Mouse (Mus musculus) natural killer cell, adult 2 months (primary cell): Measurements from ENCODE around the gene Pcdh19.
"Not testable (repeated sequence)": the region's sequence is repeated elsewhere in the genome, so short reads cannot be mapped to it uniquely, and the experiment has no call there.

Experiments used
- DNase-seq, 2 experiments: peaks; one replicate each; pipeline ENCODE4 v3.0.0; 2022; ENCODE audit warnings: low spot score in 2 of 2

Gene Pcdh19

DNA sequence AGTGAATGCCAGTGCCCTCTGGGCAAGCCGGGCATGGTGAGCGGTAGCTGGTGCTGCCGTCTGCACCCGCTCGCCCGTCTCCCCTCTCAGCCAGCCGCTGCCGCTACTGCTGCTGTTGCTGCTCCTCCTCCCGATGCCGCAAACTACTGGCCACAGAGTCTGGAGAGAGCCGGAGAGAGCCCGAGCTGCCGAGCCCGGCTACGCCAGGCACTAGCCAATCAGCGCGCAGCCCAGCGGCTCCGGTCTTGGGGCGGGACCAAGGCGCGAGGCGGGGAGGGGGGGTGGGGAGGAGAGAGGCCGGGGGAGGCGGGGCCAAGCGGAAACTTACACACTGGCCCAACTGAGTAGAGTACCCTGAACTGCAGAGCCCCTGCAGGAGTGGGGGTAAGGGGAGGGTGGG is at the start of gene Pcdh19:
TSS of gene Pcdh19 (minus strand) at position 148 of the 400 bp plus-strand sequence.
- DNase-seq = peak in 1 of 2 experiments; percentile 6

GRCm38 (mm10) chrX:133735871-133736270 is 47.1 kb upstream of the Pcdh19 start:
- no peak for DNase-seq

DNA sequence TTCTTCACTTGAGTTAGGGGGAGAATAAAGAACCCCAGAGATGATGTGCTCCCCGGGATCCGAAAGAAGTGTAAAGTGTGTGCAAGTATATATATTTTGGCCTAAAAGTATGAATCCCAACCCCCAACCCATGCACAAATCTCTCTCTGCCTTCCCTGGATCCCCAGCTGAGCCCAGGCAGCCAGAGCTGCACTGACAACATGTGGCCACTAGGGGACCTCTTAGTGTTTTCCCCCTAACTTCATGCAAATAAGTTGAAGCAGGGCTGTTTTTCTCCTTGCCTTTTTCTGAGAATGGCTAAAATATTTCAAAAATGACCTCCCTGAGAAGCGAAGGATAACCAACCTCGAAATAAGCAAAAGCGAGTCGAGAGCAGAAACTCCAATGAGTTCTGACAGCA is 46.2 kb upstream of the Pcdh19 start:
- no peak for DNase-seq

- DNase-seq = no peak
Measured at GRCm38 (mm10) chrX:133721517-133721916, 32.7 kb upstream of the Pcdh19 start.

DNA sequence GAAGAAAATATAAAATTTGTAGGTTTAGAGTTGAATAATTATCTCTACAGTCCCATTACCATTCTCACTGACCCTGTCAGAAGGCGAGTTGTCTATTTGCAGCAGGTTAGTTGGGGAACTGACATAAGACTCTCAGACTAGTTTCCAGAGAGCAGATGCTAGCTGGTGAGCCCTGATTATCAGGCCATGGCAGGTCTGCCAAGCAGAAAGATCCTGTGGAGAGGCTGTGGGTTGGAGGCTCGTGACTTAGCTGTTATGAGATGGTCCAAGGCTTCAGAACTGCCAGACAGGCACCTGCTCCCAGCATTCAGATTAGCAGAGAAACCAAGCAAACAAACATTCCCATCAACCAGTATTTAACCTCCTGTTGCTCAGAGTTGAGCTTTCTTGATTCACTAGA is 21.8 kb upstream of the Pcdh19 start:
- DNase-seq = no peak

DNA sequence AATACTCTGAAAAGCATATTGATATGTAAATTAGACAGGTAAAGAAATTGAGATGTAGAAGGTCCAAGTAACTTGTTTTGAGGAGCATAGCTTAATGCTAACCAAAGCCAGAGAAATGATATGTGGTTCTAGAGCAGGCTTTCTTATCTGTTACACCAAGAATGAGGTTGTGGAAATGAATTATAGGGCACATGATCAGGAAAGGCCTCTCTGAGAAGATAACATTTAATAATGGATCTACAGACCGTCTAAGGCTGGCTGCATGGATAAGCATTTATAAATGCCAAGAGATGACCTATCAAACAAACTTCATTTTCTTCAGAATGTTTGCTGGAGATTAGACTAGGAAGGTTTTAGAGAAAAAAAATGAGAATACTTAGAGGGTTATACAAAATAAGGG is 14.1 kb upstream of the Pcdh19 start:
- DNase-seq = no peak

DNA sequence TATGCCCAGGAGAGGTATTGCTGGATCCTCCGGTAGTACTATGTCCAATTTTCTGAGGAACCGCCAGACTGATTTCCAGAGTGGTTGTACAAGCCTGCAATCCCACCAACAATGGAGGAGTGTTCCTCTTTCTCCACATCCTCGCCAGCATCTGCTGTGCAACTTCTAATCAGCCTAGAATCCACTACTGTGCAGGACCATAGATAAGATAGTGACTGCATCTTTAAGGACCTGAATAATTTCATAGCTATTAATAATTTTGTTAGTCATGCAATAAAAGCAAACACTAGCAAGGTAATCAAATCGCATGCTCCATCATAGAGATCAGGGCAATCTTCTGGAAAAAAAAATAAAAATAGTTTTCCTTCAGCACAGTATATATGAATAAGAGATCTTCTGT is 9.1 kb upstream of the Pcdh19 start:
- not testable (repeated sequence) for DNase-seq

GRCm38 (mm10) chrX:133696461-133696860 is 7.7 kb upstream of the Pcdh19 start:
- no peak for DNase-seq

DNA sequence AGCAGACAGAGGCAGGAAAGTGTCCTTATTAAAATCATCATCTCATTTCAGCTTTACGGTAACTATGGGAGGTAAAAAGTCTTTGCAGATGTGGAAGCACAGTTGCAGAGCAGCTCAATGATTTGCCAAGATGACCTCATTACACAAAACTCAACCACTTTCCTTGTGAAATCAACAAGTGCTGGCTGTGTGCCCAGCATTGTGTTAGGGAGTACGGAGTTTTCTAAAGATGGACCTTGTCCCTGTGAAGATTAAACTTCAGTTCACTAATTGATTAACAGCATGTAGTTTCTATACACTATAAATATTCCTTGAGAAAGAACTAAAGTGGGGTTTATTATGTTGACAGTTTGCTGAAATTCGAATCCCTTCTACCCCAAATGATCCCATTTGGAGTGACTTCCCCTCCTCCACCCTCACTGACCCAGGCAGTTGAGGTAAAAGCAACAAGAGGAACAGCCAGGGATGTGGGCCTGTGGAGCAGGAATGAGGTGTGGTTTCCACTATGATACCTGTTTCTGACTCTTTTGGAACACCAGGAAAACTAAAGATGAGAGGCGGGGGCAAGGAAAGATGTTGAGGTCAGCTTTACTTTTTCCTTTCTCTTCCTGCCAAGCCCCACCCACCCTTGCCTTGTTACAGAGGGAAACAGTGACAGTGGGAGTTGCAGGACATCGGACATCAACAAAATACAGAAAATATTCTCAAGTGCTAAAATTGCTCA is 4.4 kb upstream of the Pcdh19 start:
- DNase-seq = no peak

GRCm38 (mm10) chrX:133692392-133692790 is 3.6 kb upstream of the Pcdh19 start:
- DNase-seq = no peak

- DNase-seq = peak; percentile 21 to 29
Measured at GRCm38 (mm10) chrX:133691581-133692391, 3.0 kb upstream of the Pcdh19 start.

DNA sequence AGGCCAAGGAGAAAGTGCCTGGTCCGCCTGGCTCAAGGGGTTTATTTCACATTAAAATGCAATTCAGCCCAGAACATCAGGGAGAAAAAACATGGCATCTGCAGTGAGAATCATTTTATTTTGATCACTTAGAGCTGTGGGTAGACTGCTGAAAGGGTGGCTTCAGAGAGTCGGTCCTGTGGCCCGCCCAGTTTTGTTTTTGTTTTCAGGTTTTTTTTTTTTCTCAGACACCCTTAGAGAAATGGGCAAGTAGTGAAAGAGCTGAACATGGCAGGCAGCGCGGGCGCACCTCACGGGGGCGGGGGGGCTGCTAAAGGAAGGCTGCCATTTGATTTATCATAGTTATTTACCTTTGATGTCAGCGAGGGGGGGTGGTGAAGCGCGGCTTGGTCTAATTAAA is 2.0 kb upstream of the Pcdh19 start:
- DNase-seq = no peak

DNA sequence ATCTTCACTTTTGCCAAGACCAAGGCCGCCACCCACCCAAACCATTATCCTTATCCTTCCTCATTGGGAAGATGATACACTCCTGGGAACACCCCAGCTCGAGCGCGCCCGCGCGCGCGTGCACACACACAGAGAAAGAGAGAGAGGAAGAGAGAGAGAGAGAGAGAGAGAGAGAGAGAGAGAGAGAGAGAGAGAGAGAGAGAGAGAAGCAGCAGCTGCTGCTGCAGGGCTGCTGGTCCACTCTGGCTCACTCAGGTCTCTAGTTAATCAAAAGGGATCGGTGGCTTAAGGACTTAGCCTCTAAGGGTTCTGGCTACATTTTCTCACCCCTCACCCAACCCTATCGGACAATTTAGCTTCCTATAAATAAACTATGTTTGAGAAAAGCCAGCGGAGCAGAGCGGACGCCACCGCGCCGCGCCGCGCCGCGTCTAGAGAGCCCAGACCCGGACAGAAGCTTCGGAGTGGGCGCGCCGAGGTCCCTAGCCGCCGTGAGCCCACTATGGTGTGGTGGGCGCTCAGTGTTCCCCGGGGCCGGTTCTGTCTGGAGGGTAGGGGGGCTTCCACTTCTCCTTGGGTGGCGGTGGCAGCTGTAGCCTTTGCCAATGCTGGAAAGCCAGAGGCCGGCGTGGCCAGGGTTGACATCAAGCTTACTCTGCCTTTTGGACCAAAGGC is 926 bp upstream of the Pcdh19 start:
- no peak for DNase-seq

DNA sequence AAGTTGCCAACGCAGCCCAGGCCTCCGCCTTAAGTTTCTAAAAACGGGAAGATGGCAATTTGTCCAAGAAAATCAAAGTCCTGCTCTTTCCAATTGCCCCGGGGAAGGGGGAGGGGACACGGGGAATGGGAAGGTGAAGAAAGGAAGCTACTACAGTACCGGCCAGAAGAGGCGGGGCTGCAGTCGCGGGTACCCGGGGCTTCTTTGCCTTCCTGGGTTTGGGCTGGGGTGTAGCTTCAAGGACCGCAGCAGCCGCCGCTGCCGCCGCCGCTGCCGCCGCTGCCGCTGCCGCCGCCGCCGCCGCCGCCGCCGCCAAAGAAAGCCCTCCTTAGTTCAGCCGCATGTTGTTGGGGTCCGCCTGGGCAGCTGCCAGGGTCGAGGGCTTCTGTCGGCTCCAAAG is 631 bp downstream of the Pcdh19 start:
- no peak for DNase-seq

GRCm38 (mm10) chrX:133687666-133688151 is 1.1 kb downstream of the Pcdh19 start:
- DNase-seq = no peak

DNA sequence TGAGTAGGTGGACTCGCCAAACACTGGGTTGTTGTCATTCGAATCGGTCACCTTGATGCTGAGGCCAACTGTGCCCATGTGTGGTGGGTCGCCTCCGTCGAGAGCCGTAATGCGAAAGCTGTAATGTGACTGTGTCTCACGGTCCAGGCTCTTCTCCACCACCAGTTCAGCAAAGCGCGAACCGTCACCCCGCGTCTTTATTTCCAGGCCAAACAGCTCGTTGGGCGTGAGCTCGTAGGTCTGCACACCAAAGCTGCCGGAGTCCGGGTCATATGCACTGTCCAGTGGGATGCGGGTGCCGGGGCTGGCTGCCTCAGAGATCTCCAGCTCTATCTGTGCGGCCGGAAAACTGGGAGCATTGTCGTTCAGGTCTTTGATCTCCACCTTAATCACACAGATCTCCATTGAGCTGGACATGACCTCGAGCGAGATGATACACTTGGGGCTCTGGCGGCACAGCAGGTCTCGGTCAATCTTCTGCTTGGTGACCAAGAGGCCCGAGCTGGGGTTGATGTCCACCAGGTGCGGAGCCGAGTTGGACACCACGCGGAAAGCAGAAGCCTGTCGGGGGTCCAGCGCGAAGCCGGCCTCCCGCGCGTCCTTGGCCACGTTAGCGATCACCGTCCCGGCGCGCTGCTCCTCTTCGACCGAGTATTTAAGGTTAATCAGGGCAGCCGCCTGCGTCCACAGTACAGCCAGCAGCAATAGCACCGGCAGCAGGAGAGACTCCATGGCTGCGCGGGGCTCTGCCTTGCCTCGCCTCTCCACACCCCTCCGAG is 2.1 kb downstream of the Pcdh19 start:
- no peak for DNase-seq

DNA sequence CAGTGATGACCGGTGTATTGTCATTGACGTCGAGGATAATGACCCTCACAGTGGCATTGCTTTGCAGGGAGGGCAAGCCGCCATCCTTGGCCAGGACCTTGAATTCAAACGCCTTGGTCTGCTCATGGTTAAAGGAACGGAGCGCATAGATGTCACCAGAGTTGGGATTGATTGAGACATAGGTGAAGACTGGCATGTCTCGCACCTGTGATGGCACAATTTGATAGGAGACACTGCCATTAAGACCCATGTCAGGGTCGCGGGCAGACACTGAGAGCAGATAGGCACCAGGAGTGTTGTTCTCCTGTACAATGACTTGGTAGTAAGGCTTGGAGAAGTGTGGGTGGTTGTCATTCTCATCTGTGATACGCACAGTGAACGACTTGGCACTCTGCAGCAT is 3.2 kb downstream of the Pcdh19 start:
- DNase-seq = no peak

DNA sequence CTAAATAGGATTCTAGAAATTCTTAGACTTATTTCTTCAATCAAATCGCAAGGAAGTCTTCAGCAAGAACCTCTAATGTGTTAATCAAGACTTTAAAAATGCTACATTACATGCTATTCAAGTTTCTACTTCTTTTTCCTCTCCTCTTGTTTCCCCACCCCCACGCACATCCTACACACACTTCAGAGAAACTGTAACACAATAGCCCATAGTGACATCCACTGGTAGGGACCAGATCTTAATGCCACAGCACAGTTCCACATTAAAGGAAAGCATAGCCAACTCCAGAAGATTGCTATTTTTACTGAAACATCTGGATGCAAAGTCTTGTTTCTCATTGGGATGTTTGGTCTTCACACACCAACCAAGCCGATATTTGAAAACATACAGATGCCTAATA is 4.8 kb downstream of the Pcdh19 start:
- no peak for DNase-seq

- no peak for DNase-seq
Measured at GRCm38 (mm10) chrX:133675121-133675520, 13.7 kb downstream of the Pcdh19 start.

DNA sequence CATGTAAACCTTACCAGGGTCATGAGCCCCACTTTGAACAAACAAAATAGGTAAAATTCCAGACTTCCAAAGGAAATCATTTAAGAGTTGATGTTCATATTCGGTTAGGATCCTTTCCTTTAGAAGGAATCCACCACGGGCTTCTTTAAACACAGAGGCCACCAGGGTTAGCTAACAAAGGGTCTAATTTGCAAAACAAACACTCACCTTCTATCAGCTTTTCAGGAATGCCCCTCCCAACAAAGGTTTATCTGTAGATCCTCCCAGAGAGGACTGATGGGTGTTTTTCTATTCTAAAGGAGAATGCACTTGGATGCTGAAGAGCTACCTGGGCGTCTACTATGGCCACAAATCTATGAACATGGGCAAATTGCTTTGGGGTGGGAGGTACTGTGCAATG is 15.0 kb downstream of the Pcdh19 start:
- DNase-seq = no peak

GRCm38 (mm10) chrX:133660111-133660510 is 28.7 kb downstream of the Pcdh19 start:
- DNase-seq = no peak
